Mouse (Mus musculus): ENCODE measurements around the gene Scgn. TPM values are rescaled to one million over a fixed set of nuclear protein-coding genes. Genes with fewer than 3 reads are reported as not detected.

Scgn gene
- total RNA-seq (2021) = not detected
- long read RNA-seq, experiment 1 = 0 reads
- long read RNA-seq, experiment 2 = 0 reads

DNA sequence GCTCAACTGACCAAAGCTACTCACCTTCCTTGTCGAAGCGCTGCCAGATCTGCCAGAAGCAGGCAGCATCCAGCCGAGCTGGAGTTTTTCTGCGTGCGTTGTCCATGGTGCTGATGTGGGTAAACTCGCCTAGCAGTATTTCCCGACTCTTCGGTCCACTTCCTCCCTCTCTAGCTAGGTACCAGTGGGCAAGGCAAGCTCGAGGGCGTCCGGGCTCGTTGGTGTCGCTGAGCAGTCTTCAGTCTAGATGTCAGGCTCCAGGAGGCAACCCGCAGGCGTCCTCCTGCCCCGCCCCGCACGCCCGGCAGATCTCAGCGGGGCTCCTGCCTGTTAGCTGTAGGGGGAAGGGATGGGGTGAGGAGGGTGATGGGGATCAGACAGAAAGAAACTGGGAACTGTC, at the start of gene Scgn:
Gene Scgn (minus strand): TSS at position 287 of the 400 bp plus-strand sequence.
- DNase-seq = peak; percentile 56 to 80
- intact Hi-C loops (cut with DNase I) = no loop called here

DNA sequence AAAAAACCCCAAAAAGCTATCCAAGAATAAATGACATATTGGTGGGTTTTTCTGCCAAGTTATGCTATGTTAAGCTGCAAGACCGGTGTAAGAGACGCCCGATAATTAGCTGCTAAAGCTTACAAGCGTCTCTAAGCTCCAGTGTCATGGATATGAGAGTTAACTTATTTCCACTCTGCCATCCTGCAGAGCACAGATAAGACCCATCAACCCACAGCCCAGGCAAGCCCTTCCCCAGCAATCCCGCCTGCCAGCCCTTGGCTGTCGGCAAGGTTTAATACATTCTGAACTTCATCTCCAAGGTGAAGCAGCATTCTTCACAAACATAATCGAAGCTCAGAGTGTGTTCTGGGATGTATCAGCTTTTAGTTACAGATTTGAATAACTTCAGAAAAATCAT, 49.2 kb upstream of the Scgn start:
- no peak for DNase-seq

DNA sequence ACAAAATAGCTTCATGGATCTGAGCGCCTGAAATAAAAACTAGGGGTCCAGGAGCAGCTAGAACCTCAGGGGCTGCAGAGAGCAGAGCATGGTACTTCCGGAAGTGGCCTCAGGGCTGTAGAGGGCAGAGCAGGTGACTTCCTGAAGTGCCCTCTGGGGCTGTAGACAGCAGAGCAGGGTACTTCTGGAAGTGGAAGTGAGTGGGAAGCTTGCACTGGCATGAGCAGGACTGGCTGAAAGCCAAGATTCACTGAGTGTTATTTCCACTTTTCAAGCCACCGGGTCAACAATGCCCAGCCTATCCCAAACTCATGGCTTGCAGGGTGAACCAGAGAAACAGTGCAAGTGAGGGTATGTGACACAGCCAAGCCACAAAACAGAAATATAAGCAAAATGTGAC, 46.5 kb upstream of the Scgn start:
- intact Hi-C loops (cut with DNase I) = loop anchor here (5.0 kb wide), 1 partner anchor 280 kb away; no protein-coding TSS in a partner anchor
- peak in 1 of 2 experiments; percentile 3 for DNase-seq

More for the DNA sequence above, 49.2 kb upstream of the Scgn start:
- intact Hi-C loops (cut with DNase I) = no loop called here

DNA sequence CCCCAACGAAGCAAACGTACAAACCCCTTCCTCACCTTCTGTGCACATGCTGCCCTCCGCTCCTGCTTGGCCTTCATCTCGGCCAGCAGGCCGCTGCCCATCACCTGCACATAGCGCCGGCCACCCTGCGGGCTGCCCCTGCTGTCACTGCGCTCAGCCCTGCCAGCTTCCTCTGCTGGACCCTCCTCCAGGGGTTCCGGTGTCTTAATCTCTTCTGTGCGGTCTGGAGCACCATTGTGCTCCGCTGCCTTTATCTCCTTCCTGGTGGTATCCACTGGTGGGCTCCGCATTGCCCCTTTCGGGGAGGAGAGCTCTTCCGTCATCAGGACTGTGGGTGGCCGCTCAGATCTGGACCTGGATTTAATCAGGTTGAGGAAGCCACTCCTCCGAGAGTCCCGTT, 45.1 kb upstream of the Scgn start:
- no peak for DNase-seq
- intact Hi-C loops (cut with DNase I) = loop anchor here (5.0 kb wide), 1 partner anchor 281 kb away; no protein-coding TSS in a partner anchor

DNA sequence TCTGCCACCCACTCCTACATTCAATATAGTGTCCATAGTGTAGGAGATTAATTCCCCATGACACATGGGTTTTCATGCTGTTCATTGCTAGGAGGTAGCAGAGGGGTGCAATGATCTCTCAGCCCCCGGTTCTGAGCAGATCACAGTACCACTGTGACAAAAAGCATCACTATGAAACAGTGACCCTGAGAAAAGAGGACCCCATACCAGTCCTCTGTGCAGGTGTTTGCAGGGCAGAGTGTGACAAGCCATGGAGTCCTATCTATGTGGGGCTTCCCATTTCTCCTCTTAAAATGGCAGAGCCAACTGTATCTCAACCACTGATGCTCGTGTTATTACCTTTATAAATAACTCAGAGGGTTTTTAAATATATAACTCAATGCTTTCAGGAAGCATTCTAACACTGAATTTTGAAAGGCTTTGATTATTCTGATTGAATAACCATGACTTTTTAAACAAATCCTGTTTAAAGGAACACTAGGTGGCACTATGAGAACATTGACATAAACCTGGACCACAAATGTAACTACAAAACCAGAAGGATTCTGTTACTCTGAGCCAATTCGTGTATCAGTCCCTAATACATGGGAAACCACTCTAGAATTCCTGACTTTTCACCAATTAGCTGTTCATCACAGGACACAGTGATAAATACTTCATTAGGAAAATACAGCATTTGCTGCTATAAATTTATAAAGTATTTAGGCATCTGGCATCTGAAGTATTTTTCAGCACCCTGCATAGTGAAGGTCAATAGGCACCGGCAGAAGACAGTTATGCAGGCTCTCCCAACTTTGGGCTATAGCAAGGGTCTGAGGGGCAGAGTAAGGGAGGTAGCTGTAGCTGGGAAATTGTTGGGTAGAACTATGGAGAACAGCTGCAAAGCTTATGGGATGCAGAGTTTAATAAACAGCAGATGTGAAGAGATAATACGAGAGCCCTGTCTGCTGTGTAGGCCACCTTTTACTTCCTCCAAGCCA, 36.5 kb upstream of the Scgn start:
- intact Hi-C loops (cut with DNase I) = loop anchor here (5.0 kb wide), 2 partner anchors 255 to 270 kb away; partner anchors contain the start of gene Carmil1
- no peak for DNase-seq

DNA sequence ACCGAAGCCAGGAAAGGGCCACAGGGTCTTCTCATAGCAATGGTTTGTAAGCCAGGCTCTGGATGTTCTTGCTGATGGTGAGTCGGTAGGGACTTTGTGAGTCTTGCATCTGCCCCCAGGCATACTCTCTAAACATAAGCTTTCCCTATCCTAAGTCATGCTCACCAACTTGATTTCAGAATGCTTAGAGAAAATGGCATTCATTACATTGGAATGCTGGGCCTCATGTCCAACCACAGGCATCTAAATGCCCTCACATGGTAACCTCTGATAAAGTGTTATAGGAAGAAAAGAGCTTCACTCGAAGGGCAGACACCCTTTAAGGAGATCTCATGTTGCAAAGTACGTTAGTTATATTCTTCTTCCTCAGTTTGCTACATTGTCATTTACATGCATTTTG, 27.5 kb upstream of the Scgn start:
- DNase-seq = no peak
- intact Hi-C loops (cut with DNase I) = no loop called here

DNA sequence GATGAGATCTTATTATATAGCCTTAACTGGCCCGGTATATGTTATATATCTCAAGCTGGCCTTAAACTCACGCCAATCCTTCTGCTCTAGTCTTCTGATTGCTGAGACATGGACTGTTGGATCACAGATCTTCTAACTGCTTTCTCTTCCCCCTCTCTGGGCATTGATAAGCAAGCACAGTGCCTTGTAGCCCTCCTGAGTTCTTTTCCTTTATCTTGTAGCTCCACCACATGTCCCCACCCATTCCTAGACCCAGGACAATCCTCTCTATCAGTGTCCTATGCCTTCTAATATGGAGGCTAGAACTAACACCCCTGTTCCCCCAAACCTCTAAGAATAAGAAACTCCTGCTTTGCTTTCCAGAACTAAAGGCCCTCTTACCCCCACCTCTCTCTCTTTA, 14.5 kb upstream of the Scgn start:
- intact Hi-C loops (cut with DNase I) = no loop called here
- DNase-seq = no peak

DNA sequence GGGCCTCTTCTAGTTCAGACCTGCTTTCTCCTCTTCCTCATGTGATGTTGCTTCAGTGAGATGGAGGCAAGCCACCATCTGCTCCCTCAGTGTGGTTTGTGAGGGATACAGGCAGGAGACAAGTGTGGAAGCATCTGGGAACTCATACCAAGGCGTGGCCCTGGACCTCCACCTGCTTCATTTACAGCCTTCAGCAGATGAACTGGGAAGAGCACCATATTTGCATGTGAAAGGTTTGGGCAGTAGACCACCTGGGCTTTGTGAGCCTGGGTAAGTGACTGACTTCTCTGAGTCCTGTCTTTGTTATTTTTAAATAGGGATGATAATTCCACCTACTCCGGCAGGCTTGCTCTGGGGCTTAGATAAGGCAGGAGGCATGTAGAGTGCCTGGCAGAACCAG, 10.8 kb upstream of the Scgn start:
- DNase-seq = no peak
- intact Hi-C loops (cut with DNase I) = no loop called here

DNA sequence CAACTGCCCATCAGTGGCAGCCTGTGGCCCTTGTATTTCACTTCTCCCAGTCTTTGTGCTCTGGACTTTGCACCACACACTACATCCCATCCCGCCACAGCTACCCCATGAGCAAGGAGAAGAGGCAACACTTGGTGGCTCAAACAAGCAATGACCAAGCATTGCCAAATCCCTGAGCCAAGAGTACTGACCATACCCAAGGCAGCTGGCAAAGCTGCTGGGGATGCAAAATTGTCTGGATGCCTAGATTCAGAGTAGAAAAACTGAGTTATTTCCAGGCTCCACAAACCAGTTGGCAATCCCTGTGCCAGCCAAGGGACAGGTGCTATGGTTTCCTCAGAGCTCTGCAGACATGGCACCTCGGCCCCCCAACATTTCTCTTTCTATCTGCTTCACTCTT, 10.1 kb upstream of the Scgn start:
- DNase-seq = no peak
- intact Hi-C loops (cut with DNase I) = no loop called here

DNA sequence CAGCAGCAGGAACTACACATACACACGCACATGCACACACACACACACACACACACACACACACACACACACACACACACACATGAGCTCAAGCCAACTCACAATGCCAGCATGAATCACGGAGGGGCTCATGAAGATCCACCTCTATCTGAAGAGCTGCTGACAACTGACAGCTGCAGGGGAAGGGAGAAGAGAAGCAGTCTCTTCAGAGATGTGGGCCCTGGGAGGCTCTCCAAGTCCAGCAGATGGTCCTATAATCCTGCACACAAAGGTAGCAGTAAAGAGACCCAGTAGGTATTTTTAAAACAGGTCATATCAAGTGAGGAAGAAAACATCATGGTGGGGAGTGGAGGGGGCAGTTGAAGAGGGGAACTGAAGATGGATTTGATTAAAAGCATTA, 7.8 kb upstream of the Scgn start:
- intact Hi-C loops (cut with DNase I) = no loop called here
- DNase-seq = no peak

DNA sequence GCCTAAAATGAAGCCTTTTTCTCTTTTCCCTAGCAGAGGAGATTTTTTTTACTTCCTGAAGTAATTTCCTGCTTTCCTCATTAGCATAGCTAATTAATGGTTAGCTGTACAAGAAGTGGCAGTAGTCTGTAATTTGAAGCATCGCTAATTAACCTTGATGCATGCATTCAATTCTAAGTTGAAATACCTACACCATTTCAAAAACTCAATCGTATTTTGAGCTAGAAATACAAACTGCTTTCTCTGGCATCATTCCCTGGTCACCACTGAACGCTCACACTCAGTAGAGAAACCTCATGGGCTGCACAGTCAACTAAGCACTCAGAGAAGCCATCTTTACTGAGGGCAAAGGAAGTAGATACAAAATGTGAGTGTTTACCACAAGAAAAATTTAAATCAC, 3.7 kb upstream of the Scgn start:
- DNase-seq = no peak
- intact Hi-C loops (cut with DNase I) = no loop called here

DNA sequence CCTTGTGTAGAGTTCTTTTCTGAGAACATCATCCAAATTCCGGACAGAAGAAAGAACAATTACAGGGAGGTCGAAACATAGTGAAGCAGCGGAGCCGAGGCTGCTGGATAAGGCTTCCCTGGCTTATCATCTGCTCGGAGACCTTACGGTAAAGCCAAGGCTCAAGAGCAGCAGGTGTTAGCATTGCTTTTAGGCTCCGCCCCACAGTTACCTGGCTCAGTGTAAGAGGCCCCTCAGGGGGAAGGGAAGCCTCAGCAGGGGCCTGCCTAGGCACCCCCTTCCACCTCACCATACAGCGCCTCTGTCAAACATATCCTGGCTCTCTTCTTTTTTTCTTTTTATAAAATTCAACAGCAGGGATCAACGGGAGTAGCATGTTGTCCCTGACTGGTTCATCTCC, 3.0 kb upstream of the Scgn start:
- intact Hi-C loops (cut with DNase I) = no loop called here
- no peak for DNase-seq

DNA sequence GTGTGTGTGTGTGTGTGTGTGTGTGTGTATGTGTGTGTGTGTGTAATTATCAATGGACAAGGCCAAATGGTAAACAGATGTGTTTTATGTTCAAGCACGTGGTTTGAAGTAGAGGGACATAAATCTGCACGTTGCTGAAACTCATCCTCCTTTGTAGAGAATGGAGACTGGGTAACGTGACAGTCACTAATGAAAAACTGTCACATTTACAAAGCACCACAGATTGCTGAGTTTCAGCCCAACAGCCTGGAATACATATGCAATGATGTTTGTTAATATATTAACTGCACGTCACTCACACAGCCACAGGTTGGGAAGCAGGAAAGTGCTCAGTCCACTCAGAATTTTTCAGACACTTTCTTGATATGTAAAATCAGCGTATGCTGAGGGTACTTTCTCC, 563 bp downstream of the Scgn start:
- DNase-seq = no peak
- intact Hi-C loops (cut with DNase I) = no loop called here

DNA sequence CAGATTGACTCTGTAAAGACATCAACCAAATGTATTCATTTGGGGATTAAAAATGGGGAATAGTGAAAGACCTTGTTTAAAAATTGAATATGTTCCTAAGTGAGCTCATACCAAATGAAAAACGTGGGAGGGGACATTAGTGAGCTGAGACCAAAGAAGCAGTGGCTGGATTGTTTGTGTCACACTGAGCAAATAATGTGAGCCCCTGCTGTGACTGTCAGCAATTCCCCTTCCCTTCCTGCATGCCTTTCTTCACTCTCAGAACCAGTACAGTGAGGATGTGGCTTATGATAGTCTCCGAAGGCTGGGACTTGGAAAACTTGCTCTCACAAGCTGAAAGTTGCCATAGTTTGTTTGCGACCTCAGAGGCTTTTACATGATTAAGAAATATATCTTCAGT, 5.9 kb downstream of the Scgn start:
- intact Hi-C loops (cut with DNase I) = no loop called here
- no peak for DNase-seq

DNA sequence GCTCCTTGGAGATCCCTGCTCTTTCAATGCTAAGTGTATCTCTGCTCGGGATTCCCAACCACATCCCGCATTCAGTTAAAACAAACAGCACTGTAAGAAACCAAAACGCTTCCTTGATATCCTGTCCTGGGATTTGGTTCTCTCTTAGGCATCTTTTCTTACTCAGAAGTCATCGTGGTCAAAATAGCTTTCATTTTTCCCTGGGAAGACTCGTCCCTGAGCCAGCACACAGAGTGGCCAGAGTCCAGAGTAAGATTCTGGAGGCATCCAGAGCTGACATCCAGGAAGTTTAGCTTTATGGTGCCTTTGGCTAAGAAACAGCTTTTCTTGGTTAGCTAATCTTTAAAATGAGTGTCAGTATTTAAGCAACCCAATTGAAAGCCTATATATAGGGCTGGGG, 18.7 kb downstream of the Scgn start:
- intact Hi-C loops (cut with DNase I) = no loop called here
- no peak for DNase-seq

DNA sequence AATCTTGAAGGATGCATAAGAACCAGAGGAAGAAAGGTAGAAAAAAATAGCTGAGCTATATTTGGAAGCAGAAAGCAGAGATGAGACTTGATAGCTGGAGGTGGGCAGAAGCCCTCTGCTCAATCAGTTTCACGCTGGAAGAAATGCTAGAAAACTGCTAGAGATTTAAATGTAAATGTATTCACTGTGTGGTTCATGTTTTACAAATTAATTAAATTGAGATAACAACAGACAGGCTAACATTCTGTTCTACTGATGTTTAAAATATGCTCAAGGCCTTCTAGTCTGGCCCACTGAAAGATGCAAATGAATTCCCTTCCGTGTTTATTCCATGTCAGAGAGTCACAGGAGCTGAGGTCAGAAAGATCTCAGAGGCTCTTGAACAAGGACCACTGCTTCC, 19.1 kb downstream of the Scgn start:
- intact Hi-C loops (cut with DNase I) = no loop called here
- no peak for DNase-seq

DNA sequence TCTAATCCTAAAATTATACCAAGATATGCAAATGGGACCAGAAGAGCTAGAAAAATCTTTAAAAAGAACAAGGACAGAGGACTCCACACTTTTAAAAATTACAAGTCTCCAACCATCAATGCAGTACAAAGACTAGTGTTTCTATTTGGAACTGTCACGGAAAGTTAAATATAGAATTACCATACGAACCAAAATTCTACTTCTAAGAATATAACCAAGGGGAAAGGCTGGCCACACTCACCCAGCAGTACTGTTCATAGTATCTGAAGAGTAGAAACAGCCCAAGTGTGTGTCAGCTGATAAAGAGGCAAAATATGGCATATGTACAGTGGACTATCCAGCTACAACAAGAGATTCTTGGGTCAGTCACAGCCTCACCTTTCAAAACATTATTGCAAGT, 26.1 kb downstream of the Scgn start:
- no peak for DNase-seq
- intact Hi-C loops (cut with DNase I) = no loop called here

DNA sequence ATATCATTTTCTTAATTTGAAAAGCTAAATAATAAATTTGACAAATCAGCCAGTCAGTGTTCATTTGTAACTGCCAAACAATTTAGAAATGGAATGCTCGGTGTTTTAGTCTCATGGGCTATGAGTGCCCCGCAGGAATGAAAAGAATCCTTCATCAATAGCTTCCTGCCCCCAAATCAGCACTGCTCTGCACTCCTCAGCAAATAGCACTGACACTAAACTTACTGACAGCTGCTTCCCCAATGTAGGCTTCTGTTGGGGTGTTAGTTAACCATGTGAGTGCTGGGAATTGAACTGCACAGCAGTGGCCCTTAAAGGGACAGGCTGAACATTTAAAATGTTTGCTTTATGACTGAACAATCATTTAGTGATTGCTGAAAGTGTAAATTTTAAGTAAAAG, 31.2 kb downstream of the Scgn start:
- no peak for DNase-seq
- intact Hi-C loops (cut with DNase I) = loop anchor here (10.0 kb wide), 1 partner anchor 125 kb away; the partner anchor contains the start of gene Slc17a3

DNA sequence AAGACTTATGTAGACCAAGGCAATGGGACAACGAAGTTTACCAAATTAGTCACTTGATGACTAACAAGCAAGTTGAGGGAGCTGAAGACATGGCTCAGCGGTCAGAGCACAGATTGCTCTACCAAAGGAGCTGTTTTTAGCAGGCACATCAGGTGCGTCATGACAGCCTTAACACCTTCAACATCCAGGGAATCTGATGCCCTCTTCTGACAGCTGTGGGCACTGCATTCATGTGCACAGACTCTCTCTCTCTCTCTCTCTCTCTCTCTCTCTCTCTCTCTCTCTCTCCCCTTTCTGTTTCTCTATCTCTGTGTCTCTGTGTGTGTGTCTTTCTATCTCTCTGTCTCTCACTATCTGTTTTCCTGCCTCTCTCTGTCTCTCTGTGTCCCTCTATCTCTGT, 40.1 kb downstream of the Scgn start:
- DNase-seq = no peak
- intact Hi-C loops (cut with DNase I) = loop anchor here (10.0 kb wide), 1 partner anchor 116 kb away; the partner anchor contains the start of gene Slc17a3

DNA sequence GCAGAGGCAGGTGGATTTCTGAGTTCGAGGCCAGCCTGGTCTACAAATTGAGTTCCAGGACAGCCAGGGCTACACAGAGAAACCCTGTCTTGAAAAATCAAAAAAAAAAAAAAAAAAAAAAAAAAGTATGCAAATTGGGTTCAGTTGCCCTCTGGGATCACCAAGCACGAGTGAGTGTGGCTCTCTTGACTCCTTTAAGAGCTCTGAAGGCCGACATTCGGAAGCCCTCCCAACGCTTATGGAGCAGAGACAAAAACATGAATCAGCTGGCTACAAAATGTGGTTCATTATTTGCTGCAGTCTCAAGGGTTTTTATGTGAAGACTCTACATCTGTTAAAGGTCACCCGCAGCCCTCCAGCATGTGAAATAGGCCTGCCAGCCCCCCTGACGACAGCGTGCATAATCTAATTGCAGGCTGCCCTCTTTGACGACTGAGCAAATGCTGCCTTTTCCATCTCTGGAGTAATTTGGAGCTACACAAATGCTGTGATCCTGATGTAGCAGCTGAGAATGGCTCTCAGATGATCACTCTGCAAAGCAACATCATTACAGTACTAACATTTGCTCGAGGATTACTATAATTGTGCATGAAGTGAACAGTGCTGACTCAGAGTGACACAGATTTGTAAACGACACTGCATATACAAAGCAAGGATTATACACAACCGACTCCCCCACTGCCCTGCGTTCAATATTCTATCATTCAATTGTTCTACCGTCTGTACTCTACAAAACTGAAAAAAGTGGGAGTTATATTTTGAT, 41.3 kb downstream of the Scgn start:
- intact Hi-C loops (cut with DNase I) = loop anchor here (10.0 kb wide), 1 partner anchor 115 kb away; the partner anchor contains the start of gene Slc17a3
- peak in 1 of 2 experiments; percentile 12 for DNase-seq

DNA sequence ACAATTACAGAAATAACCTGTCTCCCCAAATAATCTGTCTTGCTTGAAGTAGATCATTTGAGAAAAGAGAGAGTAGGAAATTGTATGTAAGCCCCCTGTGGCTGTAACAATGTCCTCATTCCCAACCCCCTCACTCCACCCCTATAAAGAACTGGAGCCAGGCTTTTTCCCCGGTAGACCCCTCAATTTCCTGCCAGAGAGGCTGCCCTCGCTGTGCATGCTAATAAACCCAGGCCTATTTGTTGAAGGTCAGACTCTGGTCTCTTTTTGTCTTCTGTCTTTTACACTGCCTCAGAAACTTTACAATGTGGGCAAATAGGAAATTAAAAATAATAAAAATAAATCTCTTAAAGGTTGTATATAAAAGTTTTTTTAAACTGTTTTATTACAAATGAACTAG, 44.8 kb downstream of the Scgn start:
- no peak for DNase-seq
- intact Hi-C loops (cut with DNase I) = no loop called here

Measured in heart, postnatal 14 days (tissue).